Mouse (Mus musculus) adrenal gland, adult 2 months (tissue): ENCODE measurements around the gene Fam83f. TPM values are rescaled to one million over a fixed set of nuclear protein-coding genes. Genes with fewer than 3 reads are reported as not detected.

Experiments used
- DNase-seq: peaks from one replicate; pipeline ENCODE4 v3.0.0; 2021
- polyA plus RNA-seq: library from polyadenylated mRNA; depleted of rRNA; stranded (reverse); fragments of >200 nt; gene quantifications from 2 replicates; pipeline ENCODE4 v1.2.3, GENCODE M21; 2012
- total RNA-seq, 2 experiments: library from RNA; stranded (reverse); gene quantifications; 2 replicates each; pipeline ENCODE4 v1.2.3; 2021

The Fam83f gene
- total and polyA plus RNA-seq, 3 experiments: 0.08 to 0.35 (median 0.12) TPM

- no peak for DNase-seq
Measured at GRCm38 (mm10) chr15:80664444-80664843, 7.2 kb upstream of the Fam83f start.

DNA sequence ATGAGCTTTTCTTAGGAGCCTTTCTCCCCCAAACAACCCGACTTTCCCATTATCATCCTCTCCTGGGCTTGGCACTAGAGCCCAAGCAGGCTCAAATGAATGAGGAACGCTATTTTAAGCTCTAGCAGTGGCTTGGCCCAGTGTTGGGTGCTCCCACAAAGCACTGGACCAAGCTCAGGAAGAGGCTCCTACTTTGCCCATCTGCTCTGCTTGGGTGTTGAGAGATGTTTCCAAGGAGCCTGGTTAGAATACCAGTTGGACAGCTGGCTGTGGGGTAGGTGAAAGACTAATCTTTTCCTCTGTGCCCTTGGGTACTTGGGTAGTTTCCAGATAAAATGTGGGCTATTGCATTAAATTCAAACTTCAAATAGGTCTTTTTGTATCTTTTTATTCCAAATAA, 1.2 kb downstream of the Fam83f start:
- DNase-seq: no peak

GRCm38 (mm10) chr15:80673337-80674095, 1.9 kb downstream of the Fam83f start:
- no peak for DNase-seq

DNA sequence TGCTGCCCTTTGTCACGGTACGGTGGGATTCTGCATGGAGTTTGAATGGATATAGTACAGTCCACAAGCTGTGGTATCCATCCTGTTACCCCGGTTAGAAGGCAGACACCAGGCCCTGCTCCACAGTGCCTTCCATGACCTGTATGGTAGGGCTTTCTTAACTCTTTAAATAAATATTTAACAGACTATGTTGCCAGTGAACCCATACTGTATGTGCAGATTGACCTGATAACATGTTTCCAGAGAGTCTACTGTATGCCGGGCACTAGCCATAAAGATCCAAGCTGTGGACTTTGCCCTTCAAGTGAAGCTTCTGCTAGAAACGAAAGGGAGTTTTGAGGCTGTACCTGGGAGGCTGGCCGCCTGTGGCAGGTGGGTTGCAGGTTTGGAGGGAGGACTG, 3.1 kb downstream of the Fam83f start:
- no peak for DNase-seq

- no peak for DNase-seq
Measured at GRCm38 (mm10) chr15:80679515-80680215, 8.0 kb downstream of the Fam83f start.

- no peak for DNase-seq
Measured at GRCm38 (mm10) chr15:80680347-80681030, 8.8 kb downstream of the Fam83f start.

GRCm38 (mm10) chr15:80681466-80681881, 9.8 kb downstream of the Fam83f start:
- DNase-seq: no peak

GRCm38 (mm10) chr15:80682343-80682742, 10.7 kb downstream of the Fam83f start:
- DNase-seq: no peak

DNA sequence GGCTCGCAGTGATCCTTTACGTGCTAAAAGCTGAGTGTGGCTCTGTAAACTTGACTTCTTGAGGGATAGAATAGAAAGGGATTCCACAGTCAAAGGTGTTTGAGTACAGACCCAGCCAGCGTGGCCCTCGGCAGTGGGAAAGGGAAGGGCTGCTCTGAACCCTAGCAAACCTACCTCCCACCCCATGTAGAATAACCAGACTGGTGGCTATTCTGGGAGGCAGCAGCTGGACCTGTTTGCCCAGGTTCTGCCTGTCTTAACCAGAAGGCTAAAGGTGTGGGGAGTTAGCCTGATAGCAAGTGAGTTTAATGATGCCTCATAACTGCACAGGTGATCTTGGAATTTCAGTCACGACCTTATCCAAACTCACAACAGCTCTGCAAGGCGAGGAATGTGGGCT, 11.5 kb downstream of the Fam83f start:
- DNase-seq: no peak

DNA sequence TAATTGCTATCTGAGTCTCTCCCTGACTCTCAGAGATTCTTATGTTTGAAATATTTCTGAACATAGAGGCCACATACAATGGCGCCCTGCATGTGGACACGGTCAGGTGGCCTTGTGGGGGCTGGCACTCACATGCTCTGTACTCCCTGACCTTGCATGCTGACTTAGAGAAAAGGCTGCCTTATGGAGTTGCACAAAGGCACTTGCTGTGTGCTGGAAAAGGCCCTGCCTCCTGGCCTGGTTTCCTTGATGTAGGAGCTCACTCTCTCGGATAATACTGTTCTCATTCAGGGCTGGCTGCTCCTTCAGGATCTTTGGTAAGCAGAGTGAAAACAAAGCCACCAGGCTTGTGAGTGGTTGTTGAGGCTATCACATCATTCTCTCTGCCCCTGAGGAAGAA, 12.3 kb downstream of the Fam83f start:
- DNase-seq: no peak

DNA sequence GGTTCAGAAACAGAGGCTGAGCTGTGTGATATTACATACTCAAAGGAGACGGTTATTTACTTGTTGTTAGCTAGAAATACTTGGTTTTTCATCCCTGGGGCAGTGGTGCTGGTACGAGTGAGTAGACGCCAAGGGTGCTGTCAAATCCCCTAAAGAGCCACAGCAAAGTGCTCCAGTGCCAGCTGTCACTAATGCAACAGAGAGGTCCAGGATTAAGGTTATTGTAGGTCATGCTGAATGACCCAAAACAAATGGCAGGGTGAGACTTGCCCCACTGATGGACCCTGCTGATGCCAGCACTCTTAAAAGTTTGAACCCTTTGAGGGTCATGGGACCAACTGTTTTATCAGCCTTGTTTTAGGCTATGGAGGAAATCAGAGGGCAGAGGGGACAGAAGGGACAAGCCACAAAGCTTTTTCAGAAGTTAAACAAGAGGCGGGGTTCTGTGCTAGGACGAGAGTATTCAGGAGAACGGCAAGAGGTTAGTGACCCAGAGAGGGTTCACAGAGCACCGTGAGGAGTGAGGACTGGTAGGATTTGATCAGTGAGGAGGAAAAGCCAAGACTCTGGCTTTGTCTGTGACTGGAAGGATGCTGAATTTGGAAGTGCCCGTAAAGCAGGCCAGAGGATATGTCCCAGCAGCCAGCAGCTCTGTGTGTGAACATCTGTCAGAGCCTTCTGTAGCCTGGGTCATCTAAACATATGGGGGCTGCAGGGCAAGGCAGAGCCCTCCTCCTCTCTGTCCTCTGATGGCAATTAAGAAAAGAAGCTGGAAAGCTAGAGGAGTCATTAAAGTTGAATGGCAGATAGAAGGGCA, 13.3 kb downstream of the Fam83f start:
- no peak for DNase-seq

GRCm38 (mm10) chr15:80685603-80685895, 13.9 kb downstream of the Fam83f start:
- no peak for DNase-seq

DNA sequence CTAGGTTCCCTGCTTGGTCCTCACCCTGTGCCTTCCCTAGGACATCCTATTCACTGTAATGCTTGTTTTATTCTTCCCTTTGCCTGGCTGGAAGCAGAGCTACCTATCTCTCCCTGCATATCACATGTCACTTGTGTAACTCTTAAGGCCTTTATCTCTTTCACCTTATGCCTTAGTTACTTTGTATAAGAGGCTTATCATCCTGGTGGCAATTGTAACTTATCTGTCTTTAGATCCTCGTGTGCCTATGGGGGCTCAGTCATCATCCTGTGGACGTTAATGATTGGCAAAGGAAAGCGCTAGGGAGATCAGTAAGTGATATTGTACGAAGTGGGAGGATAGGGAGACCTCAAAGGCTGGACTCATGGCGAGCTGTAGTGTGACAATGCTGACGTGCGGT, 16.9 kb downstream of the Fam83f start:
- no peak for DNase-seq

- no peak for DNase-seq
Measured at GRCm38 (mm10) chr15:80693492-80693891, 21.8 kb downstream of the Fam83f start.

DNA sequence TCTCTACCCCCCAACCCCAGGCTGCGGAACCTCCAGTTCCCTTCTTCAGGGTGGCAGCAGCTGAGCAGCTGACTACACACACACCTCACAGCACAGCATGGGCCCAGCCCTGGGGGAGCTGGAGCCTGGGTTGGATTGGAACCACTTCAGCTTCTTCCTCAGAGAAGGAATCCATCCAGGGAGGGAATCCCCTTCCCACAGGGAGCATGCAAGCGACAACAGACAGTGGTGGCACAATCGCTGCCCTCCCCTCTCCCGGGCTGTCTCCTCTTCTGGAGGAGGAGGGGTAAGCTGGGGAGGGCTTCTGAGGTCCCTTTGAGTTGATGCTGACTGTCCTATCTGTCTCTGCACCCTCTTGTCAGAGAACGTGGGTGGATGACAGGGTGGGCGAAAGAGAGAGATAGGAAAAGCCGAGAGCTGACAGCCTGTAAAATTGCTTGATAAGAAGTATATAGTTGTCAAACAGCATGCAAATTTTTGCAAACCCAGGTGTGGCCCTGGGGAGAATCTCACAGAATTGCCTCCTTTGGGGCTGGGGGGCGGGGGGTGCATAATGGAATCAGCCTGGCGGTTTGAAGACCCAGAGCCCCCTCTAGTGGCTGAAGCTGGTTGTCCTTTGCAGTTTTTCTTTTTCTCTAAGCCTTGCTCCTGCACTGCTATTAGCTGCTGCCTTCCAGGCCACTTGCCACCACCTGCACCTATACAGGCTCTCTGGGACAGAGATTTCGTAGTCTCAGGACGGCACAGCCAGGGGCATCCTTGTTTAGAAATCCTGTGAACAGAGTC, 22.7 kb downstream of the Fam83f start:
- DNase-seq: peak; percentile 51

- no peak for DNase-seq
Measured at GRCm38 (mm10) chr15:80697564-80697963, 25.9 kb downstream of the Fam83f start.

- no peak for DNase-seq
Measured at GRCm38 (mm10) chr15:80701481-80702257, 30.0 kb downstream of the Fam83f start.

DNA sequence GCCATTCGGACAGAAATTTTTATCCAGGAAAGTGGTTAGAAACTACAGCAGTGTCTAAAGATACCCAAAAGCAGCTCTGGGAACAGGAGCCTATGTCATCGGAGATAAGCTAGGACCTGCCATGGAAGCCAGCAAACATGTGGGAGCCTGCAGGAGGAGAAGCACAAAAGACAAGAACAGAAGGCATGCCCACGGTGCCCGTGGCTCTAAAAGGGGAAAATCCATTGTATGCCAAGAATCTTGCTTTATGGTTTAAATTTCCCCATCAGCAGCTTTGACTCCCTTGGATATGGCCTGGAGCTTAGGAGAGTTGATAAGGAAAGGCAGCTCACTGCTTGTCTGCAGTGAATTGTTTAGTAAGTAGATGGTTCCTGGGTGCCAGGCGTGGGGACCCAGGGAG, 31.3 kb downstream of the Fam83f start:
- DNase-seq: no peak

GRCm38 (mm10) chr15:80703495-80703894, 31.8 kb downstream of the Fam83f start:
- DNase-seq: no peak

- DNase-seq: peak; percentile 86
Measured at GRCm38 (mm10) chr15:80704267-80704666, 32.6 kb downstream of the Fam83f start.
